Mouse (Mus musculus) ES-E14 (cell line): ENCODE data around the gene Poll. TPM values are rescaled to one million over a fixed set of nuclear protein-coding genes. Genes with fewer than 3 reads are reported as not detected.

Source experiments
- DNase-seq: peaks from one replicate; pipeline ENCODE4 v3.0.0-alpha.2; 2013; ENCODE audit warnings: low read depth, low spot score
- H3K27ac ChIP-seq: 2 replicates; pipeline ENCODE4 v1.5.1; 2012; ENCODE audit warnings: low read depth, mild to moderate bottlenecking, low read length, moderate library complexity, mixed read lengths; ENCODE audit not compliant: poor library complexity, insufficient read depth, severe bottlenecking
- H3K36me3 ChIP-seq: 2 replicates; pipeline ENCODE4 v1.6.1; 2012; ENCODE audit warnings: mild to moderate bottlenecking, low read length, moderate library complexity, mixed read lengths; ENCODE audit not compliant: control insufficient read depth, poor library complexity, insufficient read depth, severe bottlenecking
- H3K4me1 ChIP-seq, 2 experiments: fragments of 150-350 bp in 1 of 2; sonication (generic) in 1 of 2; 2 replicates each; pipeline ENCODE4 v1.6.1; 2012; ENCODE audit warnings: low read length in 2 of 2, mild to moderate bottlenecking in 1 of 2, mixed read lengths in 1 of 2; ENCODE audit not compliant: control insufficient read depth in 2 of 2, insufficient read depth in 2 of 2, poor library complexity in 1 of 2
- H3K4me3 ChIP-seq, 2 experiments: fragments of 150-350 bp in 1 of 2; sonication (generic) in 1 of 2; 2 replicates each; pipeline ENCODE4 v1.5.1; 2012; ENCODE audit warnings: low read length in 2 of 2, low read depth in 1 of 2, mild to moderate bottlenecking in 1 of 2, mixed read lengths in 1 of 2; ENCODE audit not compliant: insufficient read depth in 1 of 2, poor library complexity in 1 of 2, severe bottlenecking in 1 of 2
- H3K9ac ChIP-seq: 2 replicates; pipeline ENCODE4 v1.6.1; 2012; ENCODE audit warnings: low read depth, mild to moderate bottlenecking, low read length, mixed read lengths; ENCODE audit not compliant: poor library complexity, insufficient read depth, severe bottlenecking
- H3K9me3 ChIP-seq: fragments of 150-350 bp; sonication (generic); 2 replicates; pipeline ENCODE4 v1.6.1; 2012; ENCODE audit warnings: low read depth, mild to moderate bottlenecking, low read length; ENCODE audit not compliant: control insufficient read depth, insufficient read depth
- CHD2 ChIP-seq: IDR thresholded peaks from 2 replicates; pipeline ENCODE4 v1.6.1; 2014; ENCODE audit warnings: mild to moderate bottlenecking, low read depth, low read length, inconsistent platforms
- HCFC1 ChIP-seq: IDR thresholded peaks from 2 replicates; pipeline ENCODE4 v1.6.1; 2012; ENCODE audit warnings: low read length, inconsistent platforms, borderline replicate concordance; ENCODE audit not compliant: insufficient read depth
- MAFK ChIP-seq: IDR thresholded peaks from 2 replicates; pipeline ENCODE4 v1.6.1; 2014; ENCODE audit warnings: mild to moderate bottlenecking, low read depth, low read length, inconsistent platforms; ENCODE audit not compliant: insufficient read depth
- ZC3H11A ChIP-seq: IDR thresholded peaks from 2 replicates; pipeline ENCODE4 v1.6.1; 2012; ENCODE audit warnings: low read depth, mild to moderate bottlenecking, inconsistent platforms, low read length, borderline replicate concordance
- ZNF384 ChIP-seq: IDR thresholded peaks from 2 replicates; pipeline ENCODE4 v1.6.1; 2012; ENCODE audit warnings: low read depth, low read length, inconsistent platforms
- in situ Hi-C, 2 experiments: fragments of 600-800 bp; cut with MboI; formaldehyde crosslinking; loops; one replicate each; pipeline ENCODE4 v1.15.1; 2025; ENCODE audit warnings: low sequenced_read_pairs in 2 of 2, inconsistent platforms in 1 of 2; ENCODE audit not compliant: unreplicated experiment in 2 of 2
- total RNA-seq: library from RNA; depleted of rRNA; stranded (reverse); fragments of 300-350 nt; gene quantifications from 2 replicates; pipeline ENCODE4 v1.2.3, GENCODE M21; 2012; rRNA removed

The Poll gene
- total RNA-seq, 1 experiment: 13.4 TPM

- Histone ChIP-seq H3K27ac (peak overlapping the region; percentile 31; the same call in 1 of the 2 replicates), H3K4me1 (no peaks in the 10 kb centered on the region), H3K4me3 (no peak overlapping the region), H3K9me3 (no peaks in the 10 kb centered on the region), H3K9ac (no peak overlapping the region; the same call in 1 of the 2 replicates), H3K36me3 (peaks cover 2% of the 10 kb centered on the region; the same call in 1 of the 2 replicates)
- no peak for DNase-seq
- TF ChIP-seq CHD2 (no peak), ZNF384 (no peak), HCFC1 (no peak), MAFK (no peak), ZC3H11A (no peak)
- in situ Hi-C loops: no loop called here
These were observed 54.9 kb downstream of the Poll start for GRCm38 (mm10) chr19:45505446-45505845.

Other genes starting within 250 kb of the Poll start
- gene Btrc, start 196.8 kb downstream of the Poll start, total RNA-seq: 17.3 and 17.4 TPM in 2 replicates
- 15.0 and 17.5 TPM in 2 replicates for gene Gm17018, start 84 bp upstream of the Poll start, total RNA-seq
- 6.0 and 6.3 TPM in 2 replicates for gene Fbxw4, start 99.8 kb upstream of the Poll start, total RNA-seq
- gene Fgf8, start 182.4 kb upstream of the Poll start, total RNA-seq: 1.1 and 1.5 TPM in 2 replicates
- 142 and 166 TPM in 2 replicates for gene Npm3, start 189.1 kb upstream of the Poll start, total RNA-seq
- 86.7 and 94.7 TPM in 2 replicates for gene Mgea5, start 223.3 kb upstream of the Poll start, total RNA-seq